Mouse (Mus musculus) kidney, postnatal 0 days (tissue): ENCODE measurements at regions not wholly inside any gene's neighbourhood (a gene's known extent, or its start where the extent isn't known, plus 50 kb on each side); places are given as distances from the start of the nearest gene placed in this dataset.
A peak's percentile ranks its signal among the peaks of the same experiment; 100 is the strongest.

Source experiments
- ATAC-seq: fragments of 200-750 bp; cut with Nextera tagmentation; replicated peaks from 2 replicates; pipeline ENCODE4 v1.8.0; 2017; ENCODE audit warnings: low read depth, moderate number of reproducible peaks, moderate TSS enrichment, moderate library complexity; ENCODE audit not compliant: low FRiP score
- DNase-seq: peaks from one replicate; pipeline ENCODE4 v3.0.0-alpha.2; 2016; ENCODE audit warnings: low spot score
- H3K27ac ChIP-seq: fragments of 300-500 bp; sonication (generic); 2 replicates; pipeline ENCODE4 v1.5.1; 2014; ENCODE audit warnings: mild to moderate bottlenecking
- H3K27me3 ChIP-seq: fragments of 300-500 bp; sonication (generic); 2 replicates; pipeline ENCODE4 v1.6.1; 2014; ENCODE audit warnings: low read length, mixed read lengths; ENCODE audit not compliant: insufficient read depth
- H3K36me3 ChIP-seq: fragments of 300-500 bp; sonication (generic); 2 replicates; pipeline ENCODE4 v1.6.1; 2014; ENCODE audit warnings: low read length, mixed read lengths; ENCODE audit not compliant: insufficient read depth
- H3K4me1 ChIP-seq: fragments of 300-500 bp; sonication (generic); replicated peaks from 2 replicates; pipeline ENCODE4 v1.6.1; 2014; ENCODE audit warnings: antibody characterized with exemption, low read length, mixed read lengths; ENCODE audit not compliant: insufficient read depth
- H3K4me2 ChIP-seq: fragments of 300-500 bp; sonication (generic); 2 replicates; pipeline ENCODE4 v1.6.1; 2014; ENCODE audit warnings: mild to moderate bottlenecking, low read length, moderate library complexity, mixed read lengths
- H3K4me3 ChIP-seq: fragments of 300-500 bp; sonication (generic); replicated peaks from 2 replicates; pipeline ENCODE4 v1.5.1; 2014; ENCODE audit warnings: low read depth, low read length
- H3K9ac ChIP-seq: fragments of 300-500 bp; sonication (generic); 2 replicates; pipeline ENCODE4 v1.6.1; 2014; ENCODE audit warnings: low read depth, low read length
- H3K9me3 ChIP-seq: fragments of 300-500 bp; sonication (generic); replicated peaks from 2 replicates; pipeline ENCODE4 v1.6.1; 2016; ENCODE audit warnings: low read length, inconsistent platforms, mixed read lengths
- CTCF ChIP-seq: IDR thresholded peaks from 2 replicates; pipeline ENCODE4 v1.5.1; 2016; ENCODE audit warnings: antibody characterized with exemption, low read depth, mild to moderate bottlenecking, moderate library complexity
- WGBS: fragments of 180-500 bp; shearing (Covaris S2); extraction: QIAGEN DNeasy Blood & Tissue Kit; methylation state at CpG from one replicate; pipeline ENCODE4 v1.1.7; 2014; 5-methylcytosine and 5-hydroxymethylcytosine counted together

- Histone ChIP-seq H3K9ac (no peak overlapping the region), H3K36me3 (no peaks in the 10 kb centered on the region), H3K4me3 (no peak overlapping the region), H3K4me2 (no peak overlapping the region), H3K4me1 (no peaks in the 10 kb centered on the region), H3K27me3 (no peaks in the 10 kb centered on the region), H3K9me3 (no peaks in the 10 kb centered on the region), H3K27ac (no peak overlapping the region)
- 82% methylated on average over 3 of the region's 3 CpGs for WGBS
- DNase-seq (peak; percentile 50), ATAC-seq (no peak)
- peak; percentile 54 for TF ChIP-seq CTCF
Observed at GRCm38 (mm10) chr1:124517543-124518171, 472.3 kb upstream of the Dpp10 start.

GRCm38 (mm10) chr1:124510492-124510891 lies 465.1 kb upstream of the Dpp10 start:
- H3K4me1 ChIP-seq: no peaks in the 10 kb centered on the region
- no peak overlapping the region for H3K4me2 ChIP-seq
- no peaks in the 10 kb centered on the region for H3K27me3 ChIP-seq
- no peaks in the 10 kb centered on the region for H3K36me3 ChIP-seq
- ATAC-seq (no peak), DNase-seq (no peak)
- no peaks in the 10 kb centered on the region for H3K9me3 ChIP-seq
- no peak overlapping the region for H3K9ac ChIP-seq
- H3K27ac ChIP-seq: no peak overlapping the region
- H3K4me3 ChIP-seq: no peak overlapping the region
- TF ChIP-seq CTCF: no peak
- 89% methylated on average over 7 of the region's 7 CpGs for WGBS

- ATAC-seq: no peak
- no peak overlapping the region for H3K4me2 ChIP-seq
- no peaks in the 10 kb centered on the region for H3K27me3 ChIP-seq
- H3K27ac ChIP-seq: no peak overlapping the region
- no peak overlapping the region for H3K4me3 ChIP-seq
- H3K9ac ChIP-seq: no peak overlapping the region
- DNase-seq: peak; percentile 3
- no peaks in the 10 kb centered on the region for H3K36me3 ChIP-seq
- TF ChIP-seq CTCF: no peak
- no peaks in the 10 kb centered on the region for H3K9me3 ChIP-seq
- H3K4me1 ChIP-seq: no peaks in the 10 kb centered on the region
Observed at GRCm38 (mm10) chr1:124488456-124488855, 443.1 kb upstream of the Dpp10 start.

GRCm38 (mm10) chr1:124487965-124488364 lies 442.6 kb upstream of the Dpp10 start:
- Histone ChIP-seq H3K4me3 (no peak overlapping the region), H3K9ac (no peak overlapping the region), H3K4me1 (no peaks in the 10 kb centered on the region), H3K36me3 (no peaks in the 10 kb centered on the region), H3K27ac (no peak overlapping the region), H3K4me2 (no peak overlapping the region), H3K9me3 (no peaks in the 10 kb centered on the region), H3K27me3 (no peaks in the 10 kb centered on the region)
- no peak for TF ChIP-seq CTCF
- no peak for ATAC-seq
- DNase-seq: no peak

- H3K27ac ChIP-seq: no peak overlapping the region
- H3K36me3 ChIP-seq: no peaks in the 10 kb centered on the region
- TF ChIP-seq CTCF: peak; percentile 65
- no peaks in the 10 kb centered on the region for H3K9me3 ChIP-seq
- H3K27me3 ChIP-seq: no peaks in the 10 kb centered on the region
- no peak overlapping the region for H3K9ac ChIP-seq
- ATAC-seq (no peak), DNase-seq (peak; percentile 24)
- no peak overlapping the region for H3K4me3 ChIP-seq
- no peaks in the 10 kb centered on the region for H3K4me1 ChIP-seq
- 37% methylated on average over 1 of the region's 1 CpGs for WGBS
- no peak overlapping the region for H3K4me2 ChIP-seq
Observed at GRCm38 (mm10) chr1:124450128-124450527, 404.8 kb upstream of the Dpp10 start.

- DNase-seq (no peak), ATAC-seq (no peak)
- WGBS: 77% methylated on average over 1 of the region's 1 CpGs
- no peaks in the 10 kb centered on the region for H3K9me3 ChIP-seq
- no peaks in the 10 kb centered on the region for H3K4me1 ChIP-seq
- H3K36me3 ChIP-seq: no peaks in the 10 kb centered on the region
- no peak overlapping the region for H3K4me3 ChIP-seq
- no peaks in the 10 kb centered on the region for H3K27me3 ChIP-seq
- no peak for TF ChIP-seq CTCF
- no peak overlapping the region for H3K27ac ChIP-seq
- no peak overlapping the region for H3K4me2 ChIP-seq
- H3K9ac ChIP-seq: no peak overlapping the region
Observed at GRCm38 (mm10) chr1:124439526-124439925, 394.2 kb upstream of the Dpp10 start.

GRCm38 (mm10) chr1:124435850-124436249 lies 390.5 kb upstream of the Dpp10 start:
- Histone ChIP-seq H3K27ac (no peak overlapping the region), H3K4me1 (no peaks in the 10 kb centered on the region), H3K36me3 (no peaks in the 10 kb centered on the region), H3K4me2 (no peak overlapping the region), H3K9ac (no peak overlapping the region), H3K9me3 (no peaks in the 10 kb centered on the region), H3K27me3 (no peaks in the 10 kb centered on the region), H3K4me3 (no peak overlapping the region)
- ATAC-seq (no peak), DNase-seq (no peak)
- no peak for TF ChIP-seq CTCF
